Mouse (Mus musculus): ENCODE results near the gene Trio. TPM values are rescaled to one million over a fixed set of nuclear protein-coding genes. Genes with fewer than 3 reads are reported as not detected.

The Trio gene
- polyA plus RNA-seq, 1 experiment from 2014 or later = 17.4 TPM

GRCm38 (mm10) chr15:28066468-28066867 lies 40.8 kb upstream of the Trio start:
- H3K27me3 ChIP-seq (ENCODE audit: insufficient read depth, low read length) = no peaks in the 10 kb centered on the region
- WGBS = 81% methylated on average over 2 of the region's 2 CpGs
- no peak overlapping the region for H3K27ac ChIP-seq
- ATAC-seq (replicated peaks; ENCODE audit: low FRiP score, low read depth) (no peak), DNase-seq (ENCODE audit: low spot score) (no peak)
- no peaks in the 10 kb centered on the region for H3K4me1 ChIP-seq (replicated peaks; ENCODE audit: insufficient read depth, low read length)
- no peak overlapping the region for H3K9ac ChIP-seq (ENCODE audit: low read depth, low read length)
- no peak for TF ChIP-seq CTCF (IDR thresholded peaks at IDR 0.05; ENCODE audit: low read depth)
- H3K36me3 ChIP-seq (ENCODE audit: insufficient read depth, low read length) = no peaks in the 10 kb centered on the region
- no peaks in the 10 kb centered on the region for H3K9me3 ChIP-seq (replicated peaks; ENCODE audit: low read length)
- H3K4me3 ChIP-seq (replicated peaks; ENCODE audit: low read depth, low read length) = no peak overlapping the region
- no peak overlapping the region for H3K4me2 ChIP-seq (ENCODE audit: low read length)

GRCm38 (mm10) chr15:28065572-28065971 lies 39.9 kb upstream of the Trio start:
- no peaks in the 10 kb centered on the region for H3K4me1 ChIP-seq (replicated peaks; ENCODE audit: insufficient read depth, low read length)
- no peaks in the 10 kb centered on the region for H3K27me3 ChIP-seq (ENCODE audit: insufficient read depth, low read length)
- no peak overlapping the region for H3K9ac ChIP-seq (ENCODE audit: low read depth, low read length)
- ATAC-seq (replicated peaks; ENCODE audit: low FRiP score, low read depth) (no peak), DNase-seq (ENCODE audit: low spot score) (no peak)
- no peaks in the 10 kb centered on the region for H3K9me3 ChIP-seq (replicated peaks; ENCODE audit: low read length)
- 65% methylated on average over 5 of the region's 5 CpGs for WGBS
- no peak overlapping the region for H3K4me3 ChIP-seq (replicated peaks; ENCODE audit: low read depth, low read length)
- H3K27ac ChIP-seq = no peak overlapping the region
- H3K36me3 ChIP-seq (ENCODE audit: insufficient read depth, low read length) = no peaks in the 10 kb centered on the region
- no peak for TF ChIP-seq CTCF (IDR thresholded peaks at IDR 0.05; ENCODE audit: low read depth)
- H3K4me2 ChIP-seq (ENCODE audit: low read length) = no peak overlapping the region

GRCm38 (mm10) chr15:28064733-28065088 lies 39.1 kb upstream of the Trio start:
- DNase-seq (ENCODE audit: low spot score) = peak; percentile 18

GRCm38 (mm10) chr15:28064081-28064732 lies 38.6 kb upstream of the Trio start:
- peak; percentile 75 for ATAC-seq (replicated peaks; ENCODE audit: low FRiP score, low read depth)
- 47% methylated on average over 13 of the region's 13 CpGs for WGBS

More at GRCm38 (mm10) chr15:28064733-28065088, 39.1 kb upstream of the Trio start:
- no peaks in the 10 kb centered on the region for H3K9me3 ChIP-seq (replicated peaks; ENCODE audit: low read length)
- 7% methylated on average over 1 of the region's 1 CpGs for WGBS
- no peaks in the 10 kb centered on the region for H3K36me3 ChIP-seq (ENCODE audit: insufficient read depth, low read length)
- no peaks in the 10 kb centered on the region for H3K27me3 ChIP-seq (ENCODE audit: insufficient read depth, low read length)
- no peak overlapping the region for H3K9ac ChIP-seq (ENCODE audit: low read depth, low read length)
- no peak for TF ChIP-seq CTCF (IDR thresholded peaks at IDR 0.05; ENCODE audit: low read depth)
- ATAC-seq (replicated peaks; ENCODE audit: low FRiP score, low read depth) = 0 out of 2 replicates have a peak, but pooled peaks have one; percentile 59
- H3K4me1 ChIP-seq (replicated peaks; ENCODE audit: insufficient read depth, low read length) = no peaks in the 10 kb centered on the region
- H3K4me3 ChIP-seq (replicated peaks; ENCODE audit: low read depth, low read length) = no peak overlapping the region
- no peak overlapping the region for H3K27ac ChIP-seq
- no peak overlapping the region for H3K4me2 ChIP-seq (ENCODE audit: low read length)

DNA sequence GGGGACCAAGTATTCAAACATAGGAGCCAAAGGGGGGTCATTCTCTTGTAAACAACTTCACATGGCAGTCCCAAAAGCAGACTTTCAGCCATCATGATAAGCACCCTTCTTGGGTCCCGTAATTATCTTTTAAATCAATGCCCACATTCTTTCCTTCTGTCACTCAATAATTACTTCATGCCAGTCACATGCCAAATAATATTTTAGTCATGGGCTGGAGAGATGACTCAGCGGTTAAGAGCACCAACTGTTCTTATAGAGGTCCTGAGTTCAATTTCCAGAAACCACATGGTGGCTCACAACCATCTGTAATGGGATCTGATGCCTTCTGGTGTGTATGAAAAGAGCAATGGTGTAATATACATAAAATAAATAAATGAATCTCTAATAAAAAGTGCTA lies 37.8 kb upstream of the Trio start:
- no peak overlapping the region for H3K27ac ChIP-seq
- no peaks in the 10 kb centered on the region for H3K4me1 ChIP-seq (replicated peaks; ENCODE audit: insufficient read depth, low read length)
- no peak overlapping the region for H3K9ac ChIP-seq (ENCODE audit: low read depth, low read length)
- H3K4me2 ChIP-seq (ENCODE audit: low read length) = no peak overlapping the region
- no peak overlapping the region for H3K4me3 ChIP-seq (replicated peaks; ENCODE audit: low read depth, low read length)
- no peak for DNase-seq (ENCODE audit: low spot score)
- TF ChIP-seq CTCF (IDR thresholded peaks at IDR 0.05; ENCODE audit: low read depth) = no peak
- no peaks in the 10 kb centered on the region for H3K36me3 ChIP-seq (ENCODE audit: insufficient read depth, low read length)
- ATAC-seq (replicated peaks; ENCODE audit: low FRiP score, low read depth) = no peak
- H3K27me3 ChIP-seq (ENCODE audit: insufficient read depth, low read length) = no peaks in the 10 kb centered on the region
- H3K9me3 ChIP-seq (replicated peaks; ENCODE audit: low read length) = no peaks in the 10 kb centered on the region
- 91% methylated on average over 2 of the region's 2 CpGs for WGBS

More at GRCm38 (mm10) chr15:28064081-28064732, 38.6 kb upstream of the Trio start:
- no peak for TF ChIP-seq CTCF (IDR thresholded peaks at IDR 0.05; ENCODE audit: low read depth)
- peak; percentile 18 for DNase-seq (ENCODE audit: low spot score)
- Histone ChIP-seq H3K4me3 (replicated peaks; ENCODE audit: low read depth, low read length) (no peak overlapping the region), H3K4me1 (replicated peaks; ENCODE audit: insufficient read depth, low read length) (no peaks in the 10 kb centered on the region), H3K4me2 (ENCODE audit: low read length) (no peak overlapping the region), H3K9me3 (replicated peaks; ENCODE audit: low read length) (no peaks in the 10 kb centered on the region), H3K9ac (ENCODE audit: low read depth, low read length) (no peak overlapping the region), H3K27ac (no peak overlapping the region), H3K36me3 (ENCODE audit: insufficient read depth, low read length) (no peaks in the 10 kb centered on the region), H3K27me3 (ENCODE audit: insufficient read depth, low read length) (no peaks in the 10 kb centered on the region)

DNA sequence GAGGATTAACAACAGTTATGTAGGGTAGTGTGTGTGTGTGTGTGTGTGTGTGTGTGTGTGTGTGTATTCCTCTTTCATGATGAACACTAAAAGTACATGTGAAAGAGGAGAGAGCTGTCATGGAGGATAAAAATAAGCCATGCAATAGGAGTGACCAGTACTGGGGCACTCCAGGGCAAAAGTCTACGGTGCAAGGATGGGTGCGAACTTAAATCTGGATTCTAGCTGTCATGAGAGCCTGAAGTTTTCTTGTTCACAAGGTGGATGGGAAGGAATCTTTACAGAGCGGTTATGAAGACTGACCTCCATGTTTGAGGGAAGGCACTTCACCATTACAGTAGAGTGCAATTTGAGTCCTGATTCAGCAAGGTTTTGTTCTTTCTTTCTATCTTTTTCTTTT lies 36.4 kb upstream of the Trio start:
- ATAC-seq (replicated peaks; ENCODE audit: low FRiP score, low read depth) (no peak), DNase-seq (ENCODE audit: low spot score) (no peak)
- Histone ChIP-seq H3K4me2 (ENCODE audit: low read length) (no peak overlapping the region), H3K27me3 (ENCODE audit: insufficient read depth, low read length) (no peaks in the 10 kb centered on the region), H3K36me3 (ENCODE audit: insufficient read depth, low read length) (no peaks in the 10 kb centered on the region), H3K4me3 (replicated peaks; ENCODE audit: low read depth, low read length) (no peak overlapping the region), H3K9me3 (replicated peaks; ENCODE audit: low read length) (no peaks in the 10 kb centered on the region), H3K9ac (ENCODE audit: low read depth, low read length) (no peak overlapping the region), H3K4me1 (replicated peaks; ENCODE audit: insufficient read depth, low read length) (no peaks in the 10 kb centered on the region), H3K27ac (no peak overlapping the region)
- no peak for TF ChIP-seq CTCF (IDR thresholded peaks at IDR 0.05; ENCODE audit: low read depth)
- 96% methylated on average over 3 of the region's 3 CpGs for WGBS

- Histone ChIP-seq H3K4me2 (ENCODE audit: low read length) (no peak overlapping the region), H3K4me3 (replicated peaks; ENCODE audit: low read depth, low read length) (no peak overlapping the region), H3K27ac (no peak overlapping the region), H3K9me3 (replicated peaks; ENCODE audit: low read length) (no peaks in the 10 kb centered on the region), H3K36me3 (ENCODE audit: insufficient read depth, low read length) (no peaks in the 10 kb centered on the region), H3K27me3 (ENCODE audit: insufficient read depth, low read length) (no peaks in the 10 kb centered on the region), H3K9ac (ENCODE audit: low read depth, low read length) (no peak overlapping the region), H3K4me1 (replicated peaks; ENCODE audit: insufficient read depth, low read length) (no peaks in the 10 kb centered on the region)
- no peak for TF ChIP-seq CTCF (IDR thresholded peaks at IDR 0.05; ENCODE audit: low read depth)
- ATAC-seq (replicated peaks; ENCODE audit: low FRiP score, low read depth) = no peak
- DNase-seq (ENCODE audit: low spot score) = no peak
- 81% methylated on average over 5 of the region's 5 CpGs for WGBS
Observed at GRCm38 (mm10) chr15:28060977-28061376, 35.3 kb upstream of the Trio start.
